Mouse (Mus musculus) monocyte, adult 2 months (primary cell): ENCODE results near the gene Snapc3.

Experiments
- DNase-seq, 2 experiments: peaks; one replicate each; pipeline ENCODE4 v3.0.0; 2022; ENCODE audit warnings: low spot score in 2 of 2, low read depth in 1 of 2

Snapc3 gene

DNA sequence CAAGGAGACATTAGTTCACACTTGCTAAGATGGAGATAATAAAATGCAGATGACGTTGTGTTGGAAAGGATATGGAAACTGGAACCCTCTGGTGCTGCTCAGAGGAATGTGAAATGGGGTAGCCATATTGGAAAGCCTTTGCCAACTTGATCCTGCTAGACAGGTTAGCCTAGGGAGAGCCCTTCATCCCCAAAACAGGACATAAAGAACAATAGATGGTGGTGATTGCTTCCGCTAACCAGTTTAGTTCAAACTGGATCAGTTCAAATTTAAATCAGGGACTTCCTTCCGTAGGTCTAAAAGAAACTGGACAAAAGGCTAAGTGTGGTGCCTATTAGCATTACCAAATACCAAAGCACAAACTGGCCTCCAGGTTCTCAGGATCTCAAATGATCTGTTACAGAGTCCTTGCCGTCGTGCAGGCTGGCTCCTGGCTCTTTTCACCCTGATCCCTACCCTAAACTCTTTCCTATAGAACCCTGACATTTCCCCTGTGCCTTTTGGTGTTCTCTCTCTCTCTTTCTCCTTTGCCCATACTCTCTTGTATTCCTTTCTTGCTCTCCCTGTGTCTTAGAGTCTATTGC, 3.2 kb upstream of the Snapc3 start:
- no peak for DNase-seq

DNA sequence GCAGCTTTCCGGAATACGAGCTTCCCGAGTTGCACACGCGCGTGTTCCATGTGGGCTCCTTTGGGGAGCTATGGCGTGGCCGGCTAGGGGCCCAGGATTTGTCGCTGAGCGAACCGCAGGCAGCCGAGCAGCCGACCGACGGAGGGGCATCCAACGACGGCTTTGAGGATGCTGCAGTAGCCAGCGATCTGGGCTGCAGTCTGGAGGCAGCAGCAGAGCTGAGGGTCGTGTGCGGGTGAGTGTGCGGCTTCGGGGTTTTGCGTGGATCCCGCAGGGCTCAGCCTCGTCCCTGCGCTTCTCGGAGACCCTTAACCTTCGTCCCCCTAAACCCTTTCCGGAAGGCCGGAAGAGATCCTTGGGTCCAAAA, 279 bp downstream of the Snapc3 start:
- no peak for DNase-seq

DNA sequence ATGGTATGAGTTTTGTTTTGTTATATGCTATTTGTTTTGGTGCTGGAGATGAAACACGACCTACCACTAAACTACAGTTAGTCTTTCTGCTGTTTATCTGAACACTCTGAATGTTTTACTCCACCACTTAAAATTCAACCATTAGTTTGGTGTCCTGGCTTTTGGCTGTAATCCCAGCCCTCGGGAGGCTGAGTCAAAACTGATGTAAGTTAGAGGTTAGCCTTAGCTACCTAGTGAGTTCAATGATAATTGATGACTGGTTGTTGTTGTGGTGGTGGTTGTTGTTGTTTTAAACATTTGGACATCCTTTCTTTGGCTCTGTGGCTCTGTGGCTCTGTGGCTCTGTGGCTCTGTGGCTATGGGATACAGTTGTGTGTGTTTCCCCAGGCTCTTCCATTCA, 1.3 kb downstream of the Snapc3 start:
- no peak for DNase-seq

DNA sequence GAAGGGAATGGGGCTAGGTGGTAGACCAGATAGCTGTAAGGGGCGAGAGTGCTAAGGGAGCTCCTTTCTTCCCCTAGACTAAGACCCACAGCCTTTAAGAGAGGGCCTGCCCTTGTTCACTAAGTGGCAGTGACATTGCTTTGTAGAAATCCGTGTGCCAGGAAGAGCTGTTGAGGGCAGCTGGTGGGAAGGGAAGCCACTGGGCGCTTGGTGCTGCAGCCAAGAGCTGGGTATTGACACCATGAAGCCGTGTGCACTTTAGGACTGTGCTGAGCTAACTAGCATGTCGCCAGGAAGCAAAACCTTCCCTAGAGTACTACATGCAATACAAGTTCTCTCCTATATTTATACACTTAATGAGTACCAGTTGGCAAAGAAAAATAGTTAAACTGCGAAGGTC, 6.1 kb downstream of the Snapc3 start:
- no peak for DNase-seq

DNA sequence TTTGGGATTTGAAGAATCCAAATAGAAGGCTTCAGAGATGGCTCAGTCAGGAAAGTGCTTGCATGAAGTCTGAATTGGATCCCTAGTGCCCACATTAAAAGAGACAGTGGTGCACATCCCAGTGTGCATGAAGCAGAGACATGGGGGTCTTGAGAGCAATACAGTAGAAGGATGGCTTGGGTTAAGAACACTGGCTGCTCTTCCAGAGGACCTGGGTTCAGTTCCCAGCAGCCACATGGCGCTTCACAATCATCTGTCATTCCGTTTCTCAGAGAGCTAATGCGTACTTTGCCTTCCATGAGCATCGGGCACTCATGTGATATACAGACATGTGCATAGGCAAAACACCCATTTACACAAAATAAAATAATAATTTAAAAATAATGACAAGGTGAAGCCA, 7.6 kb downstream of the Snapc3 start:
- DNase-seq, result no peak

DNA sequence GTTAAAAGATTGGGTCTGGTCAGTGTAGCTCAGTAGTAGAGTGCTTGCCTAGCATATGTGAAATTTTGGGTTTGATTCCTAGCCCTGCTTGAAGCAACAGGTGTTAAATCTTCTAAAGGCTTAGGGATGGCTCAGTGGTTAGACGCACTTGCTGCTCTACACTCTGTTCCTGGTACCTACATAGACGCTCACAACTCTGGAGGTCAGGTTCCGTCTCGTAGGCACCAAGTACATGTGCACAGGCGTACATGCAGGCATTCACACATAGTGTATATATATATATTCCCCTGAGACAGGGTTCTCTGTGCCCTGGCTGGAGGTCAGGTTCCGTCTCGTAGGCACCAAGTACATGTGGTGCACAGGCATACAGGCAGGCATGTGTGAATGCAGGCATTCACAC, 9.6 kb downstream of the Snapc3 start:
- no peak for DNase-seq

DNA sequence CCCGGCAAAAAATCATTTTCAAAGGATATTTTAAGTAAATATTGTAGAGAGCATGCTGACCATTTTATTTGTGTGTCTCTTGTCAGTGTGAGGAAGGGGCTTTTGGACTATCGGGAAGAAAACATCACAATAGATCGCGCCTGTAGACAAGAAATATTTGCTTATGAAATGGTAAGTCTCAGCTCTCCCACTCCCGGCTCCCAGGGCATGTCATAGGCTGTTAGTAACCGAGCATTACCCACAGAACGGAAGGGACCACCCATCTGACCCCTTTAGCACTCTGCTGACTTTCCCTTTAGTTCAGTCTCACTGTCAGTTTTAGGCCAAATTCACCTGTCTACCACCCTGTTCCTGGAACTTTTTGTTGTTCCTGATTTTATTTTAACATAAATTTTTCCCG, 10.2 kb downstream of the Snapc3 start:
- DNase-seq, result no peak

DNA sequence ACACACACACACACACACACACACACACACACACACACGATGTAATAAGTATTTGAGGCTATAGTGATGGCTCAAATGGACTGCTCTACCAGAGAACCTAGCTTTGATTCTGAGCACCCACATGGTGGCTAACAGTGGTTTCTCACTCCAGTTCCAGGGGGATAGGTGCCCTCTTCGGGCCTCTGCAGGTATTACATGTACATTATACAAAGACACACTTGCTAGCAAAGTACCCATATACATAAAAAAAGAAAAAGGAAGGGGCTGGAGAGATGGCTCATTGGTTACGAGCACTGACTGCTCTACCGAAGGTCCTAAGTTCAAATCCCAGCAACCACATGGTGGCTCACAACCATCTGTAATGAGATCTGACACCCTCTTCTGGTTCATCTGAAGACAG, 11.3 kb downstream of the Snapc3 start:
- DNase-seq, result no peak

DNA sequence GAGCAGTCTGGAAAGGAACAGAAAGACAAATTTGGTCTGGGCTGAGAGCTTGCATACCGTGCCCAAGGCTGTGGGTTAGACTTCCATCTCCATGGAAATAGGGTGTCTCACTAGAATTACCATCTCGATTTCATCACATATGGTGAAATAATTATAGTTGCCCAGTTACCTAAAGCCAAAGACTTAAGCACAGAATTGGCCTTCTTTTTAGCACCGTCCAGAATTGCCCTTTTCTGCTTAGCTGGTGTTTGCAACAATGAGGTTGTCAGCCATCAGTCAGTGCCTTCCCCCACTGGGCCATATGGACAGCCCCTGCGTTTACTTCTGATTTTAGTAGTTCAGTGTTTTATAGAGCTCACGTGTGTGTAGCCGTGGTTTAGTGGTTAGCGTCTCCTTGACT, 14.4 kb downstream of the Snapc3 start:
- DNase-seq, result no peak

DNA sequence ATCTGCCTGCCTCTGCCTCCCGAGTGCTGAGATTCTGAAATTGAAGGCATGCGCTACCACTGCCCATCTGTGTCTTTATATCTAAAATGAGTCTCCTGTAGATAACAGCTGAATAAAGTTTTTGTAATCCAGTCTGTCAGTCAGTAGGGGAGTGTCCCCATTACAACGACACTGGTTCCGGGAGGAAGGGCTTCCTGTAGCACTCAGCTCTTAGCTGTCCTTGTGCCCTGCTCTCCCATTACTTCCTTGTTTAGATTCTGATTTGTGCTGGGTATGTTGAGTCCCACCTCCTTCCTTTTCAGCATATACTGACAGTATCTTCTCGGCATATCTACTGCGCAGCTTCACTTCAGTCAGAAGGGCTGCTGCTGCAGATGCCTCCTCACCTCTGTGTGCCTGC, 15.4 kb downstream of the Snapc3 start:
- DNase-seq, result no peak

DNA sequence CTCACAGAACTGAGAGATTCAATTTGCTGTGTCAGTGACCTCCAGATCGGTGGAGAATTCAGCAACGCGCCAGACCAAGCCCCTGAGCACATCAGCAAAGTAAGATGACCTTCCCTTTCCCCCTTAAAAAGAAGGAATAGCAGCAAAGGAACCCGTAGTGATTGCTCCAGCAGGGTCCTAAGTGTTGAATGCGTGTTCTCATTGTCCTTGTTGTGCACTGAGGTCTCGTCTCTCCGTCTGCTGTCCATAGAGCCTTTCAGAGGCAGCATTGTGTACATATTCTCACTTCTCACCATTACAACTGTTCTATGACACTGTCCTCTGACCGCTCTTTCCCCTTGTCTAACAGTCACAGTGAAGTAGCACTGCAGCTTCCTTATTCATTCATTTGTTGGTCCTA, 18.9 kb downstream of the Snapc3 start:
- no peak for DNase-seq

DNA sequence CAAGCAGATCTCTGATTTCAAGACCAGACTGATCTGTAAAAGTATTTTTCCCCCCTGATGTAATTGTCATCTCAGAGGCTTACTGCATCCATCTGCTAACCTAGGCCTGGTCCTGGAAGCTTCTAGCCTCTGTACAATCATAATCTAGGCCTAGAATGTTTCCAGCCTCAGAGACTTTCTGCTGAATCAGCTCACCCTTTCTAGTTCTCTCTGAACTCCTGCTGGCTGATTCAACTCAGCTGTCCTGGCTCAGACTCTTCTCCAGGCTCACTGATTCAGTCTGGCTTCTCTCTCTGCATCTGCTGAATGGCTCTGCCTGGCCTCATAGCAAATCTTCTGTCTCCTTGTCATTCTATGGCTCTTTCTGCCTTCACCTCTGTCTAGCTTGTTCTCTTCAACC, 20.6 kb downstream of the Snapc3 start:
- no peak for DNase-seq

DNA sequence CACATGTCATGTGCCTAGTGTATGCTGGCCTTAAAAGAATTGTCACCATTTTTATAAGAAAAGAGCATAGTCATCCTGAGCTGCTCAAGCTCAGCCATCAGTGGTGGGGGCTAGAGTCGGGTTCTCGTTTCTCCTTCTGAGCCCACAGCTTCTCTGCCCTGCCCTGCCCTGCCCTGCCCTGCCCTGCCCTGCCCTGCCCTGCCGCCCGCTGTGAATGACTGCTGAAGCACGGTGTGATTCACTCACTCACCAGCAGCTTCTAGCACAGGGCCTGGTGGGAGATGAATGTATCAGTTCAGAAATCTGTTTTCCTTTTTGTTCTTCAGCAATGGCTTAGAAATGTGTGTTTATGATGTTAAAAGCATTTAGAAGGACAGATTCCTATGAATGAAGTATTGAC, 21.5 kb downstream of the Snapc3 start:
- DNase-seq, result no peak

DNA sequence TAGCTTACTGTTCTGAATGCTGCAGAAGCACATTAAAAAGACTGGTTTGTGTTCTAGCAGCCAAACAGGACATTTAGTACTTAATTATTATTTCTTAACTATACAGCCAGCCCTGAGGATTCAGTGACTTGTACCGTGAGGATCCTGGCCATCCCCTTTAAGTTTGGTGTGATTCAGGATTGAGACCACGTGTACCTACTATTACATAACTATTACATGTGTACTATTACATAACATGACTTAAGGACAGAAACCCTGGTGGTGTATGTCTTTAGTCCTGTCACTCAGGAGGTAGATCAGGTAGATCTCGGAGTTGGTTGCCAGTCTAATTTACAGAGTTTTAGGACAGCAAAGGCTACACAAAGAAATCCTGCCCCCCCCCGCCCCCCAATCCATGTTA, 23.5 kb downstream of the Snapc3 start:
- DNase-seq, result no peak

DNA sequence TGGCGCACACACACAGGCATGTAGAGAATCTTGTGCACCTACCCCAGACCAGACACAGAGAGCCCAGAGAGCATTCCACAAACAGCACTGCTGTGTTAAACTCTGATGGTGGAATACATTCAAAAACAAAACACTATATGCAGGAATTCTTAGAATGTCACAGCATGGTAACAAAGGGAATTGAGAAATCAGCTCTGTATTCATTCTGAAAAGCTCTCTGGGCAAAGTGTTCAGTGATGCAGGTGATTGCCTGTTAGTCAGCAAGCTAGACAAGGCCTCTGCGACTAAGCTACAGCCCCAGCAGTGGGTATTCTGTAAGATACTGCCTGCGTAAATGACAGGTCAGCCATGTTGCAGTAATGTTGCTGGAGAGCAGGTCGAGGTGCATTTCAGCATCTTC, 33.3 kb downstream of the Snapc3 start:
- DNase-seq, result no peak

DNA sequence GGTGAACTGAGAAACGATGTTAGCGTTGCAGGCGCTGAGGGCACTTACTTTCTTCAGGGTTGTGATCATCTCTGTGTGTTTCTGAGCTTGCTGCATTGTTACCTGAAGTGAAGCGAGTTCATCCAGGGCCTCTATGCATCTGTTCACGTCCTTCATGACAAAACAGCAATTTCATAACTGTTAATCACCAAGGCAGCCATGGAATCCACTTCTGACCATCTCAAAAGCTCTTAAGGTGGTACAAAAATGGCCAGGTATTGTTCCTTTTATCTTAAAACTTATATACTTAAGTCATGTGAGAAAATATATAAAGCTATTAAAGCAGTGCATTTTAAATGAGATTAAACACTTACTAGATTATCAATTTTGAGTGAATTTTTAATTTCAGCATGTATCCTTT, 42.6 kb downstream of the Snapc3 start:
- no peak for DNase-seq

DNA sequence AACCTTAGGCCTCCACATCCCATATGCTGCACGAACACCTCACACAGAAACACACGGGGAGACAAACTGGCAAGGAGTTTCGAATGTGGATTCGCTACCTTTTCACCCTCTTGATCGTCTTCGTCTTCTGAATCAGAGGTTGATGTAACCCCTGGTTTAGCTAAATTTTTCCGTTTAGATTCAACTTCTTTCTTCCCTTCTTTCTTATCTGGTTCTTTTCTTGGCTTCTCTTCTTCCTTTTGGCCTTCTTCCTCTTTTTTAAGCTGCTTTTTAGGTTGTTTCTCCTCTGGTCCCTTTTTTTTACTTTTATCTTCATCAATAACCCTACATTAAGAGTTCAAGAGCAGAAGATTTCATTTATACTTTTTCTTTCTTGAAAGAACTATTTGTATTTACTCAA, 47.3 kb downstream of the Snapc3 start:
- DNase-seq, result no peak

DNA sequence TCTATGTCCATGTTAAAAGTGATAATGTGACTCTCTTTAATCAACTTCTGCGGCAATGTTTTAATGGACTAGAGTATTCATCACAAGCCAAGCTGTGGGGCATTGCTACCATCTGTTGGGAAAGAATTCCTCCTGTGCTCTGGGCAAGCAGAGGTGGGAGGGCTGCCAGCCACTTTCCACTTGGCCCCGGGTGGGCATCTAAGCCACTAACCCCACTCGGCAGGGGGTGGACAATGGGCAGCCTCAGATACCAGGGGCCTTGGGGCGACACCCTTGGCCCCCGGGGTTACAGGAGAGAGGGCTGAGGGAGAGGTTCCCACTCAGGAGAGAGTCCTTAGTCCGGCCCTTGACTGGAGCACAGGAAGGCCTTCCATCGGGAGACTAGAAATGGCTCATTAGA, 50.1 kb downstream of the Snapc3 start:
- DNase-seq, result no peak

DNA sequence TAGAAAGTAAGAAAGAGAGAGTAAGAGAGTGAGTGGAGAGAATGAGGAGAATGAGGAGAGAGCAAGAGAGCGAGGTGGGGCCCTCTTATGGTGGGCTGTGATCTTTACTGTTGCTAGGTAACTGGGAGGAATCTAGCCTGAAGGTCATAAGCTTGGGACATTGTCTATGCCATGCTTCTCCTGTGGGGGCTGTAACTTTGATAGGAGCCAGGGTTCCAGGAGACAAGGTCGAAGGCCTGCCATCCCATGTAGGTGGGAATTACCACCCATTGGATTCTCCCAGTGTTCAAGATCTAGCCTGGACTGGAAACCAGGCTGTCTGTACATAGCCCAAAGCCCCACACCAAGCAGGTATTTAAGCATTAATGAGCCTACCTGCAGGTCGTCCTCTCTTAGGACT, 50.7 kb downstream of the Snapc3 start:
- no peak for DNase-seq

DNA sequence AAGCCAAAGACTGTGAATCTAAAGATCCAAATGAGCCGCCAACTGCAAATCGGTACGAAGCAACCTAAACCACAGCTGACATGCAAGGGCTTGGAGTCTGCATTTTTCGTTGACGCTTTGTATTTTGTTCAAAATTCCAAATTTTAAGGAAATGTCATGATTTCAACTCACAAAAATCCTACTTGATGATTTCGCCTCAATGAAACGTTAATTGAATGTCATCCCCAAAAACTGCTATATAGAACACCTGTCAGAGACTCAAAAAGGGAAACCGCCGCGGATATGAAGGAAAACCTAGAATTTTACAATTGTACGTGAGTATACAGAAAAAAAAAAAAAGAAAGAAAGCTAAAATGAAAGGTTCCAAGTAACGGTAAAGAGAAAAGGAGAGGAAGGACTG, 67.7 kb downstream of the Snapc3 start:
- DNase-seq, result no peak

DNA sequence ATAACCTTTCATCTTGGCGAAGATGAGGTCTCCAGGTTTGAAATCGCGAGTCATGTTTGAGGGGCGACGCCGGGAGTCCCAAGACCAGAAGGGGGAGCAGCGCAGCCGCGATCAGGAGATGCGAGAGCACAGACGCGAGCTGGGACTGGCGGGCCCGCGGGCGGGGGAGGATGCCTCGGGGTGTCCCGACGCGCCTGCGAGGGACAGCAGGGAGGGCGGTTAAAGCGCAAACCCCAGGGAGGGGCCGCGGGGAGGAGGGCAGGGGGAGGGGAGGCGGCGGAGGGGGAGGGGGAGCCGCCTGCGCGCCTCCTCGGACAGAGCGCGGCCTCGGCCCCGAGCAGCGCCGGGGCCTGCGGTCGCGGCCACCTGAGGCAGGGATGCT, 68.2 kb downstream of the Snapc3 start:
- peak; percentile 36 to 48 for DNase-seq

DNA sequence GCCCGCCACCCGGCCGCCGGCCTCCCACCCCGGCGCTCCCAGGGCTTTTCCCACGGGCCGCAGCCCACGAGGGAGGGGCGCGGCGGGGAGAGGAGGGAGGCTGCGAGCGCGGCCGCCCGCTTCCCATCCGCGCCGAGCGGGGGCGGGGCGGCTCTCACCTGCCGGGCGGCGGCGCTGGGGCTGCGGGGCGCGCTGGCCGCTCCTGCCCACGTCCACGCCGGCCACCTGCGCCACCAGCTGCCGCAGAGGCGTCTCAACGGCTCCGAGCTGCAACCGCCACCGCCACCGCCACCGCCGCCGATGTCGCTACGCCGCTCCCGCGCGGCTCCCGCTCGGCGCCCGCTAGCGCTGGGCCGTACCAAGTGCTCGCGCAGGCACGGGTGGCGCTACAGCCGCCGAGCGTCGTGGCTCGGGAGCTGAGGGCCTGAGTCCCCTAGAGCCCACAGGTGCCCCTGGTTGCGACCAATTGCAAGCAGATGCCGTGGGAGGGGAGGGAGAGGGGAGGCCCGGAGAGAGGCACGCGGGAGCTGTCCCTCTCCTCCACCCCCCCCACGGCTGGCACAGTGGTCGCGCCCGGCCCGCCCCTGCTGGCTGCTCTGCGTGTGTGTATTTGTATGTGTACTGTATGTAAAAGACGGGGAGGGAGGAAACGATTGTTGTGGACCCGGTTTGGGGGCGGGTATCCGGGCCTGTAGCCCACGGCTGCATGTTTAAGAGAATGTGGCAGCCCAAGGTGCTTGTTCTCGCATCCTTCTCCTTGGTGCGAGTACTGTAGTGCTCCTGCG, 68.8 kb downstream of the Snapc3 start, which contains the start of gene Psip1:
Gene Psip1, minus strand, starts transcription at position 343 of the 785 bp plus-strand sequence.
- DNase-seq, result peak; percentile 55 to 76

DNA sequence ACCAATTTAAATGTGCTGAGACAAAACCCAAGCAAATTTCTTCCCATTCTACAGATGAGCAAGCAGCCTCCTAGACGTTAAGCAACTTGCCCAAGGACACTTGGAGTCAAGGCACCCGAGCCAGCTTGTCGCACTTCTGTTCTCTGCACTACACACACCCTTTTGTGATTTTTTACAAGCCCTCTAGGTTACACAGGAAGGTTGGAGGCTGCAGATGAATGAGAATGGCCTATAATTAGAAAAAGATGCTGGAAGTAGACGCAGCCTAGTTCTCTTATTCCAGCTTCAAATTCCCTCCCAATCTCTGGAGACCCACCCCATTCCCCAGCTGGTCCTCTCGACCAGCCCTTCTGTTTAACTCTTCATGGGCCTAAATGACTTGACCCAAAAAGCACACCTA, 71.6 kb downstream of the Snapc3 start:
- no peak for DNase-seq
